Mouse (Mus musculus): Measurements from ENCODE around the gene Art3. TPM values are rescaled to one million over a fixed set of nuclear protein-coding genes. Genes with fewer than 3 reads are reported as not detected.

Gene Art3
- total RNA-seq, 1 experiment: 0.71 TPM

DNA sequence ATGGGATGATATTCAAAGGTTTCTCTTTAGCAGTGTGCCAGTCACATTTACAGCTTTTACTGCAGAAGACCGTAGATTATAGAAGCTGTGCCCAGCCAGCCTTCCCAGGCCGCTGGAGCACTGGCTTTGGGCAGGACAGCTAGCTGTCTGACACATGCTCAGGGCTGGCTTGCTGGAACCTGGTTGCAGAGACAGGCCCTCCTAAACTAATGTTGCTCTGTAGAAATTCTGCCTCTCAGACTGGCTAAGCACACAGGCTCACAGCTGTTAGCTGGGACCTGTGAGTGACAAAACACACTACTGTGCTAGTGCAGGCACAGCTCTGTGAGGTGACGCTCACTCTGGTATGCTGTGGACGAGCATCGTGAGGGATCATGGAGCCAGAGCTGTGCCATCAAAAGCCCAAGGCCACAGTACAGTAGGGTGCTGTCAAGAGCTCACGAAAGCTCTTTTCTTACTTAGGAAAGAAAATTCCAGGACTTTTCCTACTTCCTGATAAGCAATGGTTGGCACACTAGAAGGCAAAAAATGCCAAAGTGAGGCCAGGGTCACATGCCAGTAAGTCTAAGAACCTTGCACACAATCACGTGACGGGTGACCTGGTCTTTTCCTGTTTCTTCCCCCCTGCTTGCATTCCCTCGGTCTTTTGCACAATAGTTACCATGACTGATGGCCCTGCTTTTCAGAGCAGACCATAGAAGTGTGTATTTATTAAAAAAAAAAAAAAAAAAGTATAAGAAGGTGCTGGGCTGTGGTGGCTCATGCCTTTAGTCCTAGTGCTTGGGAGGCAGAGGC lies 77.9 kb downstream of the Art3 start:
- TF ChIP-seq ZNF384 (IDR thresholded peaks at IDR 0.05; ENCODE audit: low read depth, low read length) (no peak), MAFK (IDR thresholded peaks at IDR 0.05; ENCODE audit: insufficient read depth, low read depth, low read length) (no peak), HCFC1 (IDR thresholded peaks at IDR 0.05; ENCODE audit: borderline replicate concordance, insufficient read depth, low read length) (no peak), CHD2 (IDR thresholded peaks at IDR 0.05; ENCODE audit: low read depth, low read length) (no peak), ZC3H11A (IDR thresholded peaks at IDR 0.05; ENCODE audit: borderline replicate concordance, low read depth, low read length) (no peak)
- no peaks in the 10 kb centered on the region for H3K9me3 ChIP-seq (ENCODE audit: control insufficient read depth, insufficient read depth, low read depth, low read length)
- no peak overlapping the region for H3K27ac ChIP-seq (ENCODE audit: insufficient read depth, low read depth, low read length, poor library complexity, severe bottlenecking)
- peaks cover 0 to 5% of the 10 kb centered on the region in 2 experiments; a peak in 1 of 4 replicates for H3K4me1 ChIP-seq (ENCODE audit: control insufficient read depth in 2 of 2, insufficient read depth in 2 of 2, low read length in 2 of 2, poor library complexity in 1 of 2)
- DNase-seq (ENCODE audit: low read depth, low spot score): no peak
- in situ Hi-C loops (cut with MboI; ENCODE audit: low sequenced_read_pairs in 2 of 2, unreplicated experiment in 2 of 2): loop anchor here in 1 of 2 experiments (10.0 kb wide), 1 partner anchor 125 kb away; no protein-coding TSS in a partner anchor
- H3K36me3 ChIP-seq (ENCODE audit: control insufficient read depth, insufficient read depth, low read length, poor library complexity, severe bottlenecking): peaks cover 3% of the 10 kb centered on the region; the same call in 1 of the 2 replicates
- no peak overlapping the region for H3K4me3 ChIP-seq (ENCODE audit: insufficient read depth in 1 of 2, low read depth in 1 of 2, low read length in 2 of 2, poor library complexity in 1 of 2, severe bottlenecking in 1 of 2)
- H3K9ac ChIP-seq (ENCODE audit: insufficient read depth, low read depth, low read length, poor library complexity, severe bottlenecking): no peak overlapping the region

DNA sequence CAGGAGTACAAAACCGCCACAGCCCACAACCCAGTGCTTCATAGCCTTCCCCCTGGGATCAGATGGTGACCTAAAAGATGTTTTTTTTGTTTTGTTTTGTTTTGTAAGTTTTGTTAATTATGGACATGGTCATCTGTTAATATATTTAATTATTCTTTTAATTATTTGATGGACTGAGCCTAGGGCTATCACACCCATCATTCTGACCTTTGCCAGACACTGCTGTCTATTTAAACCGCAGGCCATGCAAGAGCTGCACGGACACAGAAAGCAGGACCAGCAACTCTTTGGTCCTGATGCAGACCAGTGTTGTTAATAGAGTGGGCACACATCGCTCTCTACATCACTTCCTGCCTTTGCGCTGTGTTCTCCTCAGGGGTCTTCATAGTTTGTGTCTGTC lies 78.9 kb downstream of the Art3 start:
- no peaks in the 10 kb centered on the region for H3K9me3 ChIP-seq (ENCODE audit: control insufficient read depth, insufficient read depth, low read depth, low read length)
- DNase-seq (ENCODE audit: low read depth, low spot score): no peak
- no peak overlapping the region for H3K9ac ChIP-seq (ENCODE audit: insufficient read depth, low read depth, low read length, poor library complexity, severe bottlenecking)
- H3K4me1 ChIP-seq (ENCODE audit: control insufficient read depth in 2 of 2, insufficient read depth in 2 of 2, low read length in 2 of 2, poor library complexity in 1 of 2): peaks cover 0 to 7% of the 10 kb centered on the region in 2 experiments; a peak in 1 of 4 replicates
- H3K27ac ChIP-seq (ENCODE audit: insufficient read depth, low read depth, low read length, poor library complexity, severe bottlenecking): no peak overlapping the region
- H3K36me3 ChIP-seq (ENCODE audit: control insufficient read depth, insufficient read depth, low read length, poor library complexity, severe bottlenecking): peaks cover 8% of the 10 kb centered on the region
- in situ Hi-C loops (cut with MboI; ENCODE audit: low sequenced_read_pairs in 2 of 2, unreplicated experiment in 2 of 2): loop anchor here in 1 of 2 experiments (10.0 kb wide), 1 partner anchor 126 kb away; no protein-coding TSS in a partner anchor
- no peak overlapping the region for H3K4me3 ChIP-seq (ENCODE audit: insufficient read depth in 1 of 2, low read depth in 1 of 2, low read length in 2 of 2, poor library complexity in 1 of 2, severe bottlenecking in 1 of 2)
- no peak for TF ChIP-seq ZNF384 (IDR thresholded peaks at IDR 0.05; ENCODE audit: low read depth, low read length)
- TF ChIP-seq HCFC1 (IDR thresholded peaks at IDR 0.05; ENCODE audit: borderline replicate concordance, insufficient read depth, low read length): no peak
- TF ChIP-seq ZC3H11A (IDR thresholded peaks at IDR 0.05; ENCODE audit: borderline replicate concordance, low read depth, low read length): no peak
- no peak for TF ChIP-seq CHD2 (IDR thresholded peaks at IDR 0.05; ENCODE audit: low read depth, low read length)
- no peak for TF ChIP-seq MAFK (IDR thresholded peaks at IDR 0.05; ENCODE audit: insufficient read depth, low read depth, low read length)

DNA sequence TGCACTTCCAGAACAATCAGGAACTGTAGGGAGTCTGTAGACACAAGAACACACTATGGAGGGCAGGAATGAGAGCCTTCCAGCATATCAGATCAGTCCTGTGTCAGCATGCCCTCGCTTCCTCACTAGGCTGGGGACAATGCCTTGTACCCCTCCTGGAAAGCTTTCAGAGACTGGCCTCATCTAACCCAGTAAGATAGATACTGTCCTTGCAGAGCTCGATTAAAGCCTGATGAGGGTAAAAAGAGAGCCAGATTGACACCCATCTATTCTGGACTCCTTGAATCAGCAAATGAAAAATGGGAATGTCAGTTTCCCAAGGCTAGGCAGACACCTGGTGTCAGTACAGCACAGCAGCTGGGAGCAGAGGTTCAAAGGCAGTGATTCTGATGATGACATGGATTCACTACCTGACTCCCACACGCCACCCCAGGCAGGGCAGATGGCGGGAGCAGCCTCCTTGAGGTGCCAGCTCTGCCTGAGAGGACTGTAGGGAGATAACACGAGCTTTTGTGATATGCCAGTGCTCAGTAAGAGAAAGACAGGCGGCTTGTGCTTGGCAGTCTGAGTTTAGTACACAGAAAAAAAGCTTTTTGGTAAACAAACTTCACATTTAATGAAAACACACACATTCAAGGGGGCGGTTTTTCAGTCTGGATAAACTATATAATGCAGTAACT lies 80.0 kb downstream of the Art3 start:
- Histone ChIP-seq H3K9me3 (ENCODE audit: control insufficient read depth, insufficient read depth, low read depth, low read length) (no peaks in the 10 kb centered on the region), H3K4me1 (ENCODE audit: control insufficient read depth in 2 of 2, insufficient read depth in 2 of 2, low read length in 2 of 2, poor library complexity in 1 of 2) (peaks cover 0 to 7% of the 10 kb centered on the region in 2 experiments; a peak in 1 of 4 replicates), H3K4me3 (ENCODE audit: insufficient read depth in 1 of 2, low read depth in 1 of 2, low read length in 2 of 2, poor library complexity in 1 of 2, severe bottlenecking in 1 of 2) (no peak overlapping the region), H3K27ac (ENCODE audit: insufficient read depth, low read depth, low read length, poor library complexity, severe bottlenecking) (no peak overlapping the region), H3K9ac (ENCODE audit: insufficient read depth, low read depth, low read length, poor library complexity, severe bottlenecking) (no peak overlapping the region), H3K36me3 (ENCODE audit: control insufficient read depth, insufficient read depth, low read length, poor library complexity, severe bottlenecking) (peaks cover 12% of the 10 kb centered on the region)
- TF ChIP-seq ZC3H11A (IDR thresholded peaks at IDR 0.05; ENCODE audit: borderline replicate concordance, low read depth, low read length): no peak
- TF ChIP-seq CHD2 (IDR thresholded peaks at IDR 0.05; ENCODE audit: low read depth, low read length): no peak
- TF ChIP-seq MAFK (IDR thresholded peaks at IDR 0.05; ENCODE audit: insufficient read depth, low read depth, low read length): no peak
- TF ChIP-seq ZNF384 (IDR thresholded peaks at IDR 0.05; ENCODE audit: low read depth, low read length): no peak
- no peak for TF ChIP-seq HCFC1 (IDR thresholded peaks at IDR 0.05; ENCODE audit: borderline replicate concordance, insufficient read depth, low read length)
- DNase-seq (ENCODE audit: low read depth, low spot score): no peak
- in situ Hi-C loops (cut with MboI; ENCODE audit: low sequenced_read_pairs in 2 of 2, unreplicated experiment in 2 of 2): loop anchor here in 1 of 2 experiments (10.0 kb wide), 1 partner anchor 127 kb away; no protein-coding TSS in a partner anchor

DNA sequence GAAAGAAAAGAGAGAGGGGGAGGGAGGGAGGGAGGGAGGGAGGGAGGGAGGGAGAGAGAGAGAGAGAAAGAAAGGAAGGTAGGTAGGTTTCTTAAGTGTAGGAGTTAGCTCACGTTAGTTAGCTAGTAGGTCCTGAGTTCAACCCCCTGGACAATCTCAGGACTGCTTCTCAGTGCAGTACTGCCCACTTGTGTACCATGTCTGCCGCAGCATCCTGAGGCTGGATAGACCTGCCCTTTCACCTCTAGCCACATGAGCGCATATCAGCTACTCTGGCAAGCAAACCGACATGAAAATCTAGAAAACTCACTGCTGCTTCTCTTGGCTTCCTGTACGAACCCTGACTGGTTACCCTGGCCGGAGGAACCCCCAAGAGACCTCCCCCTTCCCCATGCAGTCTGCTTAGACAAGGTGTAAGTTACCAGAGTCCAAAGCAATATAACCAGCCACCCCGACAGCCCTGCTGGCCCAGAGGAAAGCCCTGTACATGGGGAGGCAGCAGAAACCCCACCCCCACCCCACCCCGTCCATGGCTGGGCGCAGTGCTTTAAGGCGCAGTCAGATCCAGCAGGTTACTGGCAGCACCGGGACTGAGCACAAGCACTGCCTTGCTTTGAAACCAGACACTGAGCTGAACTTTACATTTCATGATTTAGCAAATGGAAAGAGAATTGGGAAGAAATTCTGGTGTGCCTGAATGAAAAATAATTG lies 81.8 kb downstream of the Art3 start:
- in situ Hi-C loops (cut with MboI; ENCODE audit: low sequenced_read_pairs in 2 of 2, unreplicated experiment in 2 of 2): loop anchor here in 1 of 2 experiments (10.0 kb wide), 1 partner anchor 129 kb away; no protein-coding TSS in a partner anchor
- no peak overlapping the region for H3K9ac ChIP-seq (ENCODE audit: insufficient read depth, low read depth, low read length, poor library complexity, severe bottlenecking)

More for the DNA sequence above, 81.8 kb downstream of the Art3 start:
- H3K27ac ChIP-seq (ENCODE audit: insufficient read depth, low read depth, low read length, poor library complexity, severe bottlenecking): no peak overlapping the region
- no peak overlapping the region for H3K4me3 ChIP-seq (ENCODE audit: insufficient read depth in 1 of 2, low read depth in 1 of 2, low read length in 2 of 2, poor library complexity in 1 of 2, severe bottlenecking in 1 of 2)
- peaks cover 25% of the 10 kb centered on the region for H3K36me3 ChIP-seq (ENCODE audit: control insufficient read depth, insufficient read depth, low read length, poor library complexity, severe bottlenecking)
- H3K4me1 ChIP-seq (ENCODE audit: control insufficient read depth in 2 of 2, insufficient read depth in 2 of 2, low read length in 2 of 2, poor library complexity in 1 of 2): peaks cover 0 to 7% of the 10 kb centered on the region in 2 experiments; a peak in 1 of 4 replicates
- no peaks in the 10 kb centered on the region for H3K9me3 ChIP-seq (ENCODE audit: control insufficient read depth, insufficient read depth, low read depth, low read length)
- no peak for DNase-seq (ENCODE audit: low read depth, low spot score)
- TF ChIP-seq CHD2 (IDR thresholded peaks at IDR 0.05; ENCODE audit: low read depth, low read length): no peak
- TF ChIP-seq MAFK (IDR thresholded peaks at IDR 0.05; ENCODE audit: insufficient read depth, low read depth, low read length): no peak
- TF ChIP-seq HCFC1 (IDR thresholded peaks at IDR 0.05; ENCODE audit: borderline replicate concordance, insufficient read depth, low read length): no peak
- no peak for TF ChIP-seq ZC3H11A (IDR thresholded peaks at IDR 0.05; ENCODE audit: borderline replicate concordance, low read depth, low read length)
- TF ChIP-seq ZNF384 (IDR thresholded peaks at IDR 0.05; ENCODE audit: low read depth, low read length): no peak
